Mouse (Mus musculus): ENCODE results near the gene Abca4.
A peak's percentile ranks its signal among the peaks of the same experiment; 100 is the strongest.
"Not testable (repeated sequence)": the region's sequence is repeated elsewhere in the genome, so short reads cannot be mapped to it uniquely, and the experiment has no call there.

Gene Abca4

GRCm38 (mm10) chr3:122078141-122078540, 33.9 kb downstream of the Abca4 start:
- no peak for DNase-seq (ENCODE audit: low read depth, low spot score)
- H3K27me3 ChIP-seq (ENCODE audit: control insufficient read depth, insufficient read depth, low read length, poor library complexity, severe bottlenecking): no peaks in the 10 kb centered on the region
- no peaks in the 10 kb centered on the region for H3K36me3 ChIP-seq (ENCODE audit: control insufficient read depth, insufficient read depth, low read length, poor library complexity, severe bottlenecking)

- no peaks in the 10 kb centered on the region for H3K36me3 ChIP-seq (ENCODE audit: control insufficient read depth, insufficient read depth, low read length, poor library complexity, severe bottlenecking)
- DNase-seq (ENCODE audit: low read depth, low spot score): no peak
- H3K27me3 ChIP-seq (ENCODE audit: control insufficient read depth, insufficient read depth, low read length, poor library complexity, severe bottlenecking): no peaks in the 10 kb centered on the region
These were observed 34.9 kb downstream of the Abca4 start for GRCm38 (mm10) chr3:122079172-122079571.

GRCm38 (mm10) chr3:122081634-122082033, 37.4 kb downstream of the Abca4 start:
- not testable (repeated sequence) for DNase-seq (ENCODE audit: low read depth, low spot score); H3K36me3 ChIP-seq (ENCODE audit: control insufficient read depth, insufficient read depth, low read length, poor library complexity, severe bottlenecking); H3K27me3 ChIP-seq (ENCODE audit: control insufficient read depth, insufficient read depth, low read length, poor library complexity, severe bottlenecking)

- H3K27me3 ChIP-seq (ENCODE audit: control insufficient read depth, insufficient read depth, low read length, poor library complexity, severe bottlenecking): no peaks in the 10 kb centered on the region
- no peaks in the 10 kb centered on the region for H3K36me3 ChIP-seq (ENCODE audit: control insufficient read depth, insufficient read depth, low read length, poor library complexity, severe bottlenecking)
- DNase-seq (ENCODE audit: low read depth, low spot score): no peak
These were observed 38.1 kb downstream of the Abca4 start for GRCm38 (mm10) chr3:122082338-122082737.

DNA sequence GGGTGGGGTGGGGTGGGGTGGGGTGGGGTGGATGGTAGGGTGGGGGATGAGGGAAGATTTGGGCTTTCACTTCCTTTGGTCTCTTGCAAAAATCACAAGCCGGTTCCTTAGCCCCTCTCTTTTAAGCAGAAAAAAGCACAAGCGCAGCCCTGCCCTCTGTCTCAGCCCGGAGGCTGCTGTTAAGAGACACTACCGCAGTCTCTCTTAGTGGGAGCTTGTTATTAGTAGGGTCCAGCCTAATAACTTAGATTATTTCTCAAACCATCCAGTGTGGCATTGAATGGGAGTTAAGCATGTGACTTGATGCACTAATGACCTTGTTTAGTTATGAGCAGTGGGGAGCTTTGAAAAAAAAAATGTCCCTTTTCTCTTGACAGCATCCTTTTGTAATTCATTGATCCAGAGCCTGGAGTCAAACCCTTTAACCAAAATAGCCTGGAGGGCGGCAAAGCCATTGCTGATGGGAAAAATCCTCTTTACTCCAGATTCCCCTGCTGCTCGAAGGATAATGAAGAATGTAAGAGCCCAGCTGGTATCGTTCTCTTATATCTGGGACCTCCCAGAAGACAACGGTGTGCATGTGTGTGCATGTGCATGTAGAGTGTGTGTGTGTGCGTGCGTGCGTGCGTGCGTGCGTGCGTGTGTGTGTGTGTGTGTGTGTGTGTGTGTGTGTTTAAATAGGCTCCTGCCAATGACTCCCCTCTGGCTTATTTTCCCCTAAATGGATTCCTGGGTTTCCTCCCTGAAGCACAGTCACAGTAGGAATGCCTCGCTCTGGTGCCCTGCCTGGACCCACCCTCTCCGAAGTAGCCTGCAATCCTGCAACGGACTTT, 41.1 kb downstream of the Abca4 start:
- no peak for DNase-seq (ENCODE audit: low read depth, low spot score)

DNA sequence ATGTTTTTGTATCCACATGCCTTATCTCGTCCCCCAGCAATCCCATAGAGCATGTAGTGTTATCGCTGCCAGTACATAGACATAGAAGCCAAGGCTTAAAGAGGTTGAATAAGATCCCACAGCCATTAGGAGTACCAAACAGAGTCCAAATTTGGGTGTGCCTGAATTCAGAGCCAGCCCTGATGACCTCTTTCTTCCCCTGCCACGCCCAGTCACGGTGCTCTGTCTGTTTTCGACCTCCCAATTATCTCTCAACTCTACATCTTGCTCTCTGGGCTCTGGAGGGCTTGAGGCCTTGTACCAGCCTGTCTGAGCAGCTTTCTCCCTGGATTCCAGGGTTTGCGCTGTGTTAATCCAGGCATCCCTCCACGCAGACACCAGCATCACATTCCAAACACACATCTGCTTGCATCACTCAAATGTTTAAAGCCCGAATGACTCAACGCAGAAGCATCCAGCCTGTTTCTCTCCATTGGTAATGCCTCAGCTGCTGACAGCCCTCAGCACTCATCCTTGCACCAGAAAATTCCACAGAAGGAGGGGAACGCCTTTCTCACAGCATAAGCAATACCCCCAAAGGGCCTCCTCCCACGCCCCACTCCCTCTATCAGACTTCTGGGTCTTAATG, 43.9 kb downstream of the Abca4 start:
- DNase-seq (ENCODE audit: low read depth, low spot score): no peak
- Histone ChIP-seq H3K36me3 (ENCODE audit: control insufficient read depth, insufficient read depth, low read length, poor library complexity, severe bottlenecking) (no peaks in the 10 kb centered on the region), H3K27me3 (ENCODE audit: control insufficient read depth, insufficient read depth, low read length, poor library complexity, severe bottlenecking) (no peaks in the 10 kb centered on the region)

More for the DNA sequence above, 41.1 kb downstream of the Abca4 start:
- H3K27me3 ChIP-seq (ENCODE audit: control insufficient read depth, insufficient read depth, low read length, poor library complexity, severe bottlenecking): no peaks in the 10 kb centered on the region
- H3K36me3 ChIP-seq (ENCODE audit: control insufficient read depth, insufficient read depth, low read length, poor library complexity, severe bottlenecking): no peaks in the 10 kb centered on the region

DNA sequence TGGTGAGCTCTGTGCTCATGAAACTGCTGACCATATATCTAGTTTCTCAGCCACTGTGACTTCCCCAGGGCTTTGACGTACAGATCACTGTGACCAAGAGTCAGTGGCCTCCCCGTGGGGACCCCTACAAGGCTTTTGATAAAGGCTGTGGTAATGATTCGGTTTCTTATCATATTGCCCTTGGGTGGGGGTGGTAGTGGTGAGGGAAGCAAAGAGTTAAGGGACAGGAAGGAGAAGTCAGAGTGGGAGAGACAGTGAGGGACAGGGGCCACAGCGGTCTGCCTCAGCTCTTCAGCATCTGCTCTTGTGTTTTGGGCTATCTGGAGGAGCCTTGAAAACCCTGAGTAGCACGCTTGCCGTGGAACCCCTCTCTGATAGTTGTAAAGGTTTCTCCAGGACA, 46.1 kb downstream of the Abca4 start:
- Histone ChIP-seq H3K27me3 (ENCODE audit: control insufficient read depth, insufficient read depth, low read length, poor library complexity, severe bottlenecking) (no peaks in the 10 kb centered on the region), H3K36me3 (ENCODE audit: control insufficient read depth, insufficient read depth, low read length, poor library complexity, severe bottlenecking) (no peaks in the 10 kb centered on the region)
- no peak for DNase-seq (ENCODE audit: low read depth, low spot score)

- DNase-seq (ENCODE audit: low read depth, low spot score): no peak
- no peaks in the 10 kb centered on the region for H3K27me3 ChIP-seq (ENCODE audit: control insufficient read depth, insufficient read depth, low read length, poor library complexity, severe bottlenecking)
- no peaks in the 10 kb centered on the region for H3K36me3 ChIP-seq (ENCODE audit: control insufficient read depth, insufficient read depth, low read length, poor library complexity, severe bottlenecking)
These were observed 55.5 kb downstream of the Abca4 start for GRCm38 (mm10) chr3:122099713-122100112.

DNA sequence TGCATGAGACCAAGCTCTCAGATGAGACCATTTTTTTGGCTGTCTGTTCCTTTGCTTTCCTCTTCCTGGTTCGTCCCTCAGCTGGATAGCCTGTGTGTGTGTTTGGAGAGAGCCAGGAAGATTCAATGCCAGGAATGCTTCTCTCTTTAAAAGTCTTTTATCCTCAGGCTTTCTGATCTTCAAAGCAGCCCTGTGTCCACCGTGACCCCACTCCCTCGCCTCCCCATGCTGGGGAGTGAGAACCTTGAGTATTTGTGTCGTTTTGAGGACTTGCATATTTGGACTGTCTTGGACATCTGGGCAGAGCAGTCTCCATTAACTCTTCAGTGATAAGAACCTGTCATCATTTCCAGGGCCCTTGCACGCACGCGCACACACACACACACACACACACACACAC, 57.8 kb downstream of the Abca4 start:
- DNase-seq (ENCODE audit: low read depth, low spot score): no peak
- no peaks in the 10 kb centered on the region for H3K36me3 ChIP-seq (ENCODE audit: control insufficient read depth, insufficient read depth, low read length, poor library complexity, severe bottlenecking)
- H3K27me3 ChIP-seq (ENCODE audit: control insufficient read depth, insufficient read depth, low read length, poor library complexity, severe bottlenecking): no peaks in the 10 kb centered on the region

- Histone ChIP-seq H3K36me3 (ENCODE audit: control insufficient read depth, insufficient read depth, low read length, poor library complexity, severe bottlenecking) (no peaks in the 10 kb centered on the region), H3K27me3 (ENCODE audit: control insufficient read depth, insufficient read depth, low read length, poor library complexity, severe bottlenecking) (no peaks in the 10 kb centered on the region)
- DNase-seq (ENCODE audit: low read depth, low spot score): peak; percentile 60
These were observed 59.9 kb downstream of the Abca4 start for GRCm38 (mm10) chr3:122103864-122104808.

- Histone ChIP-seq H3K36me3 (ENCODE audit: control insufficient read depth, insufficient read depth, low read length, poor library complexity, severe bottlenecking) (no peaks in the 10 kb centered on the region), H3K27me3 (ENCODE audit: control insufficient read depth, insufficient read depth, low read length, poor library complexity, severe bottlenecking) (no peaks in the 10 kb centered on the region)
- DNase-seq (ENCODE audit: low read depth, low spot score): no peak
These were observed 62.7 kb downstream of the Abca4 start for GRCm38 (mm10) chr3:122106920-122107319.

DNA sequence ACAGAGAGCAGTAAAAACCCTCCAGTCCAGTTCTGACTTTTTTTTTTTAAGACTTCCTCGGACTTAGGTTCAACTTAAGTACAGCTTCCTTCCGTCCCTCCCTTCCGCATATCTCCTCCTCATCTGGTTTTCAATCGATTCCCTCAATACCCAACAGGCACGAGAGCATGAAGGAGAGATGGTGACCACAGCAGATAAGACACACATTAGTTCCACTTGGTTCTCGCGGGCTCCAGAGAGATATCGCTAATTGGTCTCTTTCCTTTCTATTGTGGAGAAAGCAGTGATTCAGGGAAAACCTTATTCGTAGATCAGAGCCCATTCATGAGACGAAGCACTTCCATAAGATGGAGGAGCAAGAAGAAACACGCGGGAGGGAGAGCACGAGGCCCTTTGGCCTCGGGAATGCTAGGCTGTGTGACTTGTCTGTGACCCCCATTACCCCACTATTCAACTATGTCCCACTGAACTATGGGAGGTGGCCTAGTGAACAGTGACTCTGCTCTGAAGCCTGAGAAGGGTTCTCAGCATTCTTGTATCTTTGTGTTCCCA, 63.5 kb downstream of the Abca4 start:
- Histone ChIP-seq H3K36me3 (ENCODE audit: control insufficient read depth, insufficient read depth, low read length, poor library complexity, severe bottlenecking) (no peaks in the 10 kb centered on the region), H3K27me3 (ENCODE audit: control insufficient read depth, insufficient read depth, low read length, poor library complexity, severe bottlenecking) (no peaks in the 10 kb centered on the region)
- no peak for DNase-seq (ENCODE audit: low read depth, low spot score)

DNA sequence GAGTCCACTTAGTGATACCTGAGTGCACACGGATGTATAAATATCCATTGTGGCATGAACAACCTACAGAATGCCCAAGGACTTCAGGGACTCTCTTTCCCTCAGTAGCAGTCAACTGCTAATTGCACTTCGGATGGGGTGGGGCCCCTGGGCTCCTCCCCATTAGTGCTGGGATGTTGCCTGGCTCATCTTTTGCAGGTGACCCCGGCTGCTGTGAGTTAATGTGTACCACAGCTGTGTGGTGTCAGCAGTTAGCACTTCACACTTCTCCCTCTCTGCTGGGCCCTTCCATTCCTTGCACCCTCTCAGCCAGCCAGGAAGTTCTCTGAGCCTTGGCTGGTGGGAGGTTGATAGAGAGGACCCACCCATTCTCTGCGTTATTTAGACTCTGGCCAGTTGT, 65.2 kb downstream of the Abca4 start:
- no peak for DNase-seq (ENCODE audit: low read depth, low spot score)
- Histone ChIP-seq H3K36me3 (ENCODE audit: control insufficient read depth, insufficient read depth, low read length, poor library complexity, severe bottlenecking) (no peaks in the 10 kb centered on the region), H3K27me3 (ENCODE audit: control insufficient read depth, insufficient read depth, low read length, poor library complexity, severe bottlenecking) (no peaks in the 10 kb centered on the region)

DNA sequence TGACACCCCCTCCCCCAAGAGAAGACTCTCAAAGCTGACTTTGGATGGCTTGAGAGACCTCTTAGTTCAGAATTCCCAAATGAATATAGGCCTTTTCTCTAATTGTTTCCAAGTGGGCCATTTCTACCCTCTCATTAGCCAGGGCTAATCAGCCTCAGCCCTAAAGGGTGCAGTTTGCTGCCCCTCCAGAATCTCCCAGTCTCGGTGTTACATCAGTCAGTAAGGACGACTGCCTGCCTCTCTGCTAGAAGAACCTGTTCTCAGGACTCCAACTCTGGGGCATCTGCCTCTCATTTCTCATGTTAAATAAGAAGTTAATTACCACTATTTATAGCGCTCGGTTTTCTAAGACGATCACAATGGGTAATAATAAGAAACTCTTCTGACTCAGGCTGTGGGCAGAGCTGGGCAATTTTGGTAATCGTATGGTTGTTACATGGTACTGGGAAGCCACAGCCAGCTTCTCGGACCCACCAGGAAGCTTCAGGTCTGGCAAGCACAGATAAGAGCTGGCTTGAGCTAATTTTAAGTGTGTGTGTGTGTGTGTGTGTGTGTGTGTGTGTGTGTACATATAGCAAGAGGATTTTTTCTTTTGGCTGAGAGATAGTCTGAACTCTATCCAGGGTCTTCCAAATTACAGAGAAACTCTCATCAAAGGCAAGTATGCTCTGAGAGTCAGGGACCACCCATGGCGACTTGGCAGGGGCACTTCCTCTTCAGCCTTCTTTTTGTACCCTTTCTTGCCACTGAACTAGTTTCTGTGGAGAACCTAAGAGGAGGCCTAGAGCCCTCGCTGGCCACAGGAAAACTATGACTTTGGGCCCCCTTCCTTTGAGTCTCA, 67.1 kb downstream of the Abca4 start:
- Histone ChIP-seq H3K36me3 (ENCODE audit: control insufficient read depth, insufficient read depth, low read length, poor library complexity, severe bottlenecking) (no peaks in the 10 kb centered on the region), H3K27me3 (ENCODE audit: control insufficient read depth, insufficient read depth, low read length, poor library complexity, severe bottlenecking) (no peaks in the 10 kb centered on the region)
- DNase-seq (ENCODE audit: low read depth, low spot score): no peak

Measured in splenic B cell, adult 2 months (primary cell).